Mouse (Mus musculus) intestine, postnatal 0 days (tissue): ENCODE results near the gene Cyp4f16. TPM values are rescaled to one million over a fixed set of nuclear protein-coding genes. Genes with fewer than 3 reads are reported as not detected.
"Not testable (repeated sequence)": the region's sequence is repeated elsewhere in the genome, so short reads cannot be mapped to it uniquely, and the experiment has no call there.

Experiments used
- ATAC-seq: fragments of 200-750 bp; cut with Nextera tagmentation; 2 replicates; pipeline ENCODE4 v1.8.0; 2017; ENCODE audit warnings: mild to moderate bottlenecking, moderate TSS enrichment, moderate library complexity
- H3K27ac ChIP-seq: fragments of 300-500 bp; sonication (generic); 2 replicates; pipeline ENCODE4 v1.5.1; 2014; ENCODE audit warnings: mild to moderate bottlenecking, low read depth, low read length, moderate library complexity
- H3K27me3 ChIP-seq: fragments of 300-500 bp; sonication (generic); replicated peaks from 2 replicates; pipeline ENCODE4 v1.6.1; 2014; ENCODE audit warnings: low read length, mixed read lengths; ENCODE audit not compliant: control insufficient read depth, insufficient read depth
- H3K36me3 ChIP-seq: fragments of 300-500 bp; sonication (generic); 2 replicates; pipeline ENCODE4 v1.6.1; 2014; ENCODE audit warnings: mild to moderate bottlenecking, moderate library complexity; ENCODE audit not compliant: control insufficient read depth, insufficient read depth
- H3K4me1 ChIP-seq: fragments of 300-500 bp; sonication (generic); replicated peaks from 2 replicates; pipeline ENCODE4 v1.6.1; 2014; ENCODE audit warnings: antibody characterized with exemption, low read length, mixed read lengths; ENCODE audit not compliant: control insufficient read depth, insufficient read depth
- H3K4me2 ChIP-seq: fragments of 300-500 bp; sonication (generic); replicated peaks from 2 replicates; pipeline ENCODE4 v1.6.1; 2014; ENCODE audit warnings: low read depth, mild to moderate bottlenecking, moderate library complexity
- H3K4me3 ChIP-seq: fragments of 300-500 bp; sonication (generic); 2 replicates; pipeline ENCODE4 v1.5.1; 2014; ENCODE audit warnings: low read depth, low read length
- H3K9ac ChIP-seq: fragments of 300-500 bp; sonication (generic); 2 replicates; pipeline ENCODE4 v1.6.1; 2014; ENCODE audit warnings: mild to moderate bottlenecking, low read depth, low read length
- H3K9me3 ChIP-seq: fragments of 300-500 bp; sonication (generic); 2 replicates; pipeline ENCODE4 v1.6.1; 2016; ENCODE audit warnings: mixed run types; ENCODE audit not compliant: control insufficient read depth
- CTCF ChIP-seq: sonication (generic); IDR thresholded peaks from 2 replicates; pipeline ENCODE4 v1.5.1; 2016; ENCODE audit warnings: low read depth, mild to moderate bottlenecking, control low read depth, antibody characterized with exemption, moderate library complexity
- WGBS: fragments of 180-500 bp; shearing (Covaris S2); extraction: QIAGEN DNeasy Blood & Tissue Kit; methylation state at CpG from one replicate; pipeline ENCODE4 v1.1.7; 2014; 5-methylcytosine and 5-hydroxymethylcytosine counted together
- polyA plus RNA-seq: library from polyadenylated mRNA; unstranded; fragments of >200 nt; fragmentation: Nextera tagmentation; extraction: Ambion mirVana; gene quantifications from 2 replicates; pipeline ENCODE4 v1.2.1, GENCODE M21; 2015

The Cyp4f16 gene
- polyA plus RNA-seq, 1 experiment from 2014 or later, result 95.4 TPM

DNA sequence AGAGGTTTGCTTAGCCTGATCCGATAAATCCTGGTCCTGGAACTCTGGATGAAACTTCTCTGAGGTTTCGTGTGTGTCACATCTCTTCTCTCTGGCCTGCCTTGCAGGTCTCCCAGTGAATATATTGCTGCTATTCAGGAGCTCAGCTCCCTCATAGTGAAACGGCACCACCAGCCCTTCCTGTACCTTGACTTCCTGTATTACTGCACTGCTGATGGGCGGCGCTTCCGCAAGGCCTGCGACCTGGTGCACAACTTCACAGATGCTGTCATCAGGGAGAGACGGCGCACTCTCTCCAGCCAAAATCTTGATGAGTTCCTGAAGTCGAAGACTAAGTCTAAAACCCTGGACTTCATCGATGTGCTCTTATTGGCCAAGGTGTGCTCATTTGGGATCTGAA, 12.5 kb upstream of the Cyp4f16 start:
- H3K4me1 ChIP-seq, result no peaks in the 10 kb centered on the region
- H3K27ac ChIP-seq, result no peak overlapping the region
- WGBS, result 87% methylated on average over 11 of the region's 11 CpGs
- H3K9ac ChIP-seq, result no peak overlapping the region
- no peak for ATAC-seq
- no peaks in the 10 kb centered on the region for H3K9me3 ChIP-seq
- H3K36me3 ChIP-seq, result no peaks in the 10 kb centered on the region; the same call in 1 of the 2 replicates
- H3K4me3 ChIP-seq, result no peak overlapping the region
- no peak for TF ChIP-seq CTCF
- H3K4me2 ChIP-seq, result no peak overlapping the region
- H3K27me3 ChIP-seq, result no peaks in the 10 kb centered on the region

DNA sequence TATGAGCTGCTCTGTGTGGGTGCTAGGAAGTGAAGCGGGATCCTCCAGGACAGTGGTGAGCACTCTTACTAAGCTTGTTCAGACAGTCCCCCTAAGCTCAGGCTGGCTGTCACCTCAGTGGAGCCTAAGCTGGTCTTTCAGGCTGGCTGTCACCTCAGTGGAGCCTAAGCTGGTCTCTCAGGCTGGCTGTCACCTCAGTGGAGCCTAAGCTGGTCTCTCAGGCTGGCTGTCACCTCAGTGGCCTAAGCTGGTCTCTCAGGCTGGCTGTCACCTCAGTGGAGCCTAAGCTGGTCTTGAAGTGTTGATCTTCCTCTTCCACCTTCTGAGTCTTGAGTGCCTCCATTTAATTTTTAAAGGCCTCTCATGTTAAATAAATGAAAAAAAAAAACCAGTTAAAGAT, 10.0 kb upstream of the Cyp4f16 start:
- H3K9me3 ChIP-seq, H3K27ac ChIP-seq, H3K27me3 ChIP-seq, H3K4me3 ChIP-seq, H3K4me2 ChIP-seq, H3K36me3 ChIP-seq, H3K4me1 ChIP-seq, ATAC-seq, H3K9ac ChIP-seq: not testable (repeated sequence)
- 90% methylated on average over 1 of the region's 1 CpGs for WGBS

DNA sequence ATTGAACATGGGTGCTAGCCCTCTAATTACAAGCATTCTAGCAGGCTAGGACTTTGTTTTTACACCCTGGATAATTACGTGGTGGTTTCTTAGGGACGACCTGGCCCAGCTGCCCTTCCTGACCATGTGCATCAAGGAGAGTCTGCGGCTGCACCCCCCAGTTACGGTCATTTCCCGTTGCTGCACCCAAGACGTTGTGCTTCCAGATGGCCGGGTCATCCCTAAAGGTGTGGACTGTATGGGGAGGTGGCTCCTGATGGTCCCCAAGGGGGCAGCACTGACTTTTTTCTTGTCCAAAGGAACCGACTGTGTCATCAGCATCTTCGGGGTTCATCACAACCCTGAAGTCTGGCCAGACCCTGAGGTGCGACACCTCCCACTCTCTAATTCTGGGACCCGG, 8.6 kb upstream of the Cyp4f16 start:
- TF ChIP-seq CTCF, result peak; percentile 33; the same call in 1 of the 2 replicates
- ATAC-seq, result no peak
- Histone ChIP-seq H3K9ac (peak overlapping the region; percentile 57; the same call in 1 of the 2 replicates), H3K4me2 (peak overlapping the region; percentile 73), H3K27me3 (no peaks in the 10 kb centered on the region), H3K27ac (no peak overlapping the region), H3K36me3 (no peaks in the 10 kb centered on the region; the same call in 1 of the 2 replicates), H3K4me1 (no peaks in the 10 kb centered on the region), H3K4me3 (0 out of 2 replicates have a peak overlapping the region, but pooled peaks have one; percentile 39), H3K9me3 (no peaks in the 10 kb centered on the region)
- 78% methylated on average over 11 of the region's 11 CpGs for WGBS

DNA sequence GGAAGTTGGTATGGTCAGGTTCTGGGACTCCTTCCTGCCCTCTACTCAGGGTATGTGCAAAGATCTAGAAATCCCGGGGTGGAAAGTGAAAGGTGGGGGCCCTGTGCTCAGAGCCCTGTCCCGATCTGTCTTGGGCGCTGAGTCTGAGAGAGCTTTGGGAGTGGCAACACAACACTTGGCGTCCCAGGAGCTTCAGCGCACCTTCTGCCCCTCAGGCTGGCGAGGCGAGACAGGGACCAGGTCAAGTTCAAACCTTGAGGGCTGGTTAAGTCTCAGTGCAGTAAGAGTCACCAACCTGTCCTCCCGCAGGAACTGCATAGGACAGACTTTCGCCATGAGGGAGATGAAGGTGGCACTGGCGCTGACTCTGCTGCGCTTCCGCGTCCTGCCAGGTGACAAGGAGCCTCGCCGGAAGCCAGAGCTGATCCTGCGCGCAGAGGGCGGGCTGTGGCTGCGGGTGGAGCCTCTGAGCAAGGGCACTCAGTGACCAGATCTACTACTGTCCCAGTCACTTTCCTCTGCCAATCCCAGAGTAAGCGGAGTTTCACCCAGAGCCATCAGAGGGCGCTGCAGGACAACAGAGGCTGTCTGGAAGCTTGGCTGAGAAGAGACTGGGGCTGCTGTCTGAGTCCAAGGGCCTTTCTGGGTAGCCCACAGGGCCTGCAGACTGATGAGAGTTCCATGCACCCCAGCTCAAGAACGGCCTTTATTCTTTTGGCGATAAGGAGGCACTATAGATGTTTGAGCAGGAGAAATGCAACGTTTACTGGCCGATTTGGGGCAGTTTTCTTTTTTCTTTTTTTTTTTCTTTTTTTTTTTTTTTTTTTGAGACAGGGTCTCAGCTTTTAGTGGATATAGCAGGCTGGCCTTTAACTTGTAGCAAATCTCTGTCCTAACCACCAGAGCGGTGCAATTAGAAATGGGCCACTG, 7.7 kb upstream of the Cyp4f16 start:
- ATAC-seq, result peak; percentile 97
- Histone ChIP-seq H3K4me2 (peak overlapping the region; percentile 73), H3K4me1 (no peaks in the 10 kb centered on the region), H3K9ac (peak overlapping the region; percentile 57), H3K36me3 (no peaks in the 10 kb centered on the region; the same call in 1 of the 2 replicates), H3K9me3 (no peaks in the 10 kb centered on the region), H3K4me3 (peak overlapping the region; percentile 39), H3K27ac (peak overlapping the region; percentile 70), H3K27me3 (no peaks in the 10 kb centered on the region)
- peak; percentile 97 for TF ChIP-seq CTCF
- 15% methylated on average over 26 of the region's 26 CpGs for WGBS

DNA sequence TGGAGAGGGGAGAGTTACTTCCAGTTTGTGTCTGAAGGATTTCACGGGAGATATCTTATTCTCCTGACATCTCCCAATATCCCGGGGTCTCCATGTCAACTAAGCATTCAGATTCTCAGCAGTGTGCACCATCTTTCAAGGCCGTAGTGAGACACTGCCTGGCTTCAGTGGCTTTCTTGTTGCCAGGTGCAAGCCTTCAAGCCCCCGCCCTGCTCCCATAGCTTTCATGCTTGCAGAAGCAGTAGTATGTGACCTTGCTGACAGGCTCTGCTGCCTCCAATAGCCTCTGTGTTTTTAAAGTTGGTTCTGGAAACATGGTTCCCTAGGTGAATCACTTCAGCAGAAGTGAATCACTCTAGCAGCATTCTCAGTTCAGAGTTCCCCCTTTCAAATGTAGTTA, 4.0 kb upstream of the Cyp4f16 start:
- 69% methylated on average over 4 of the region's 4 CpGs for WGBS
- not testable (repeated sequence) for H3K9ac ChIP-seq, ATAC-seq, H3K4me2 ChIP-seq, H3K27me3 ChIP-seq, H3K4me3 ChIP-seq, H3K9me3 ChIP-seq, H3K27ac ChIP-seq, H3K4me1 ChIP-seq, H3K36me3 ChIP-seq

DNA sequence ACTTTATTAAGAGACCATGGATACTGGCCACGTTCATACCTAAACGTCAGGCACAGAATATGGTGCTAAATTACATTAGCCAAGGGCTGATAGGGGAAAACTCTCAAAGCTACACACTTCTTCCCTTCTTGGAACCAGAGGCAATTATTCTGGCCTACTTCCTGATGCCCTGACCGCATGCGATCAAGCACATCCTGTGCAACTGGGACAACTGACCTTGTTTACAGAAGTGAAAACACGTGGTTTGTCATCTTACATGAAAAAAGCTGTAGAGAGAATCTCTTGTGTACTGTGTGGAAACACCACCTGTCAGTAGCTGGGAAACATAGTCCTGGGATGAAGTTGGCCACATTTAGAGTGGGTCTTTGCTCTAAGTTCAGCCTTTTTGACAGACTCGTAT, 2.3 kb upstream of the Cyp4f16 start:
- no peaks in the 10 kb centered on the region for H3K36me3 ChIP-seq
- no peak overlapping the region for H3K4me2 ChIP-seq
- no peaks in the 10 kb centered on the region for H3K9me3 ChIP-seq
- H3K4me3 ChIP-seq, result no peak overlapping the region
- no peak for TF ChIP-seq CTCF
- no peaks in the 10 kb centered on the region for H3K27me3 ChIP-seq
- H3K27ac ChIP-seq, result peak overlapping the region; percentile 63
- H3K4me1 ChIP-seq, result no peaks in the 10 kb centered on the region
- ATAC-seq, result no peak
- whole genome bisulfite sequencing, result 65% methylated on average over 6 of the region's 6 CpGs
- H3K9ac ChIP-seq, result no peak overlapping the region
